Mouse (Mus musculus) kidney, embryonic 14.5 days (tissue): Measurements from ENCODE around the gene Faf1. TPM values are rescaled to one million over a fixed set of nuclear protein-coding genes. Genes with fewer than 3 reads are reported as not detected.

Experiments
- ATAC-seq: fragments of 200-750 bp; cut with Nextera tagmentation; 2 replicates; pipeline ENCODE4 v1.8.0; 2017; ENCODE audit warnings: moderate number of reproducible peaks, mild to moderate bottlenecking, moderate TSS enrichment, moderate library complexity; ENCODE audit not compliant: low FRiP score, low TSS enrichment
- H3K27ac ChIP-seq: fragments of 300-500 bp; sonication (generic); 2 replicates; pipeline ENCODE4 v1.5.1; 2014; ENCODE audit warnings: low read depth, mild to moderate bottlenecking, low read length, moderate library complexity, mixed read lengths
- H3K27me3 ChIP-seq: fragments of 300-500 bp; sonication (generic); 2 replicates; pipeline ENCODE4 v1.6.1; 2014; ENCODE audit warnings: mild to moderate bottlenecking, low read length; ENCODE audit not compliant: control insufficient read depth, insufficient read depth
- H3K36me3 ChIP-seq: fragments of 300-500 bp; sonication (generic); 2 replicates; pipeline ENCODE4 v1.6.1; 2014; ENCODE audit warnings: low read length, mixed read lengths; ENCODE audit not compliant: control insufficient read depth, insufficient read depth
- H3K4me1 ChIP-seq: fragments of 300-500 bp; sonication (generic); 2 replicates; pipeline ENCODE4 v1.6.1; 2014; ENCODE audit warnings: low read length, mixed read lengths; ENCODE audit not compliant: control insufficient read depth, insufficient read depth
- H3K4me2 ChIP-seq: fragments of 300-500 bp; sonication (generic); replicated peaks from 2 replicates; pipeline ENCODE4 v1.6.1; 2014; ENCODE audit warnings: low read depth, mild to moderate bottlenecking, low read length
- H3K4me3 ChIP-seq: fragments of 300-500 bp; sonication (generic); 2 replicates; pipeline ENCODE4 v1.5.1; 2014; ENCODE audit warnings: mild to moderate bottlenecking, low read length
- H3K9ac ChIP-seq: fragments of 300-500 bp; sonication (generic); 2 replicates; pipeline ENCODE4 v1.6.1; 2014; ENCODE audit warnings: low read depth, mild to moderate bottlenecking, low read length, moderate library complexity
- H3K9me3 ChIP-seq: fragments of 300-500 bp; sonication (generic); 2 replicates; pipeline ENCODE4 v1.6.1; 2016; ENCODE audit warnings: low read length; ENCODE audit not compliant: control insufficient read depth
- WGBS: fragments of 180-500 bp; shearing (Covaris S2); extraction: QIAGEN DNeasy Blood & Tissue Kit; methylation state at CpG from one replicate; pipeline ENCODE4 v1.1.7; 2014; 5-methylcytosine and 5-hydroxymethylcytosine counted together
- polyA plus RNA-seq: library from polyadenylated mRNA; unstranded; fragments of >200 nt; fragmentation: Nextera tagmentation; extraction: Ambion mirVana; gene quantifications from 2 replicates; pipeline ENCODE4 v1.2.1, GENCODE M21; 2014

Gene Faf1
- polyA plus RNA-seq, 1 experiment from 2014 or later, result 34.3 TPM

- H3K9ac ChIP-seq, result no peak overlapping the region
- H3K27me3 ChIP-seq, result peaks cover 64% of the 10 kb centered on the region
- H3K36me3 ChIP-seq, result no peaks in the 10 kb centered on the region
- 9% methylated on average over 5 of the region's 5 CpGs for WGBS
- peaks cover 12% of the 10 kb centered on the region; the same call in 1 of the 2 replicates for H3K4me1 ChIP-seq
- no peak overlapping the region for H3K4me3 ChIP-seq
- no peaks in the 10 kb centered on the region for H3K9me3 ChIP-seq
- no peak for ATAC-seq
- H3K4me2 ChIP-seq, result no peak overlapping the region
- H3K27ac ChIP-seq, result no peak overlapping the region
These were observed 15.2 kb upstream of the Faf1 start for GRCm38 (mm10) chr4:109661183-109661582.

- Histone ChIP-seq H3K4me1 (peaks cover 7% of the 10 kb centered on the region; the same call in 1 of the 2 replicates), H3K27me3 (peaks cover 53% of the 10 kb centered on the region), H3K36me3 (no peaks in the 10 kb centered on the region), H3K4me2 (no peak overlapping the region), H3K9me3 (no peaks in the 10 kb centered on the region), H3K9ac (no peak overlapping the region), H3K4me3 (no peak overlapping the region), H3K27ac (no peak overlapping the region)
- no peak for ATAC-seq
- WGBS, result 2% methylated on average over 5 of the region's 5 CpGs
These were observed 14.1 kb upstream of the Faf1 start for GRCm38 (mm10) chr4:109662271-109662670.

GRCm38 (mm10) chr4:109664091-109664490 is 12.3 kb upstream of the Faf1 start:
- H3K27me3 ChIP-seq, result peaks cover 39% of the 10 kb centered on the region
- no peak overlapping the region for H3K9ac ChIP-seq
- H3K4me1 ChIP-seq, result 0 out of 2 replicates have a peak, but pooled peaks cover 3% of the 10 kb centered on the region
- no peak overlapping the region for H3K4me2 ChIP-seq
- no peak for ATAC-seq
- no peaks in the 10 kb centered on the region for H3K36me3 ChIP-seq
- H3K9me3 ChIP-seq, result no peaks in the 10 kb centered on the region
- 8% methylated on average over 5 of the region's 5 CpGs for WGBS
- no peak overlapping the region for H3K27ac ChIP-seq
- no peak overlapping the region; the same call in 1 of the 2 replicates for H3K4me3 ChIP-seq

- peak; percentile 44 for ATAC-seq
- peak overlapping the region; percentile 98 for H3K4me2 ChIP-seq
- peaks cover 29% of the 10 kb centered on the region for H3K27me3 ChIP-seq
- no peaks in the 10 kb centered on the region for H3K9me3 ChIP-seq
- no peaks in the 10 kb centered on the region for H3K36me3 ChIP-seq
- WGBS, result under 1% methylated on average over 46 of the region's 49 CpGs
- peak overlapping the region; percentile 63 for H3K4me3 ChIP-seq
- H3K9ac ChIP-seq, result peak overlapping the region; percentile 53
- H3K4me1 ChIP-seq, result 0 out of 2 replicates have a peak, but pooled peaks cover 3% of the 10 kb centered on the region
- no peak overlapping the region for H3K27ac ChIP-seq
These were observed 11.0 kb upstream of the Faf1 start for GRCm38 (mm10) chr4:109665101-109665981.

GRCm38 (mm10) chr4:109665982-109666460 is 10.4 kb upstream of the Faf1 start:
- no peak overlapping the region for H3K27ac ChIP-seq
- no peaks in the 10 kb centered on the region for H3K9me3 ChIP-seq
- 1% methylated on average over 37 of the region's 49 CpGs for WGBS
- H3K36me3 ChIP-seq, result no peaks in the 10 kb centered on the region
- peak; percentile 60 for ATAC-seq
- H3K4me2 ChIP-seq, result peak overlapping the region; percentile 98
- peak overlapping the region; percentile 53 for H3K9ac ChIP-seq
- H3K27me3 ChIP-seq, result peaks cover 23% of the 10 kb centered on the region
- H3K4me1 ChIP-seq, result 0 out of 2 replicates have a peak, but pooled peaks cover 3% of the 10 kb centered on the region
- peak overlapping the region; percentile 63 for H3K4me3 ChIP-seq

- peaks cover 16% of the 10 kb centered on the region for H3K27me3 ChIP-seq
- peak within 1 kb of the TSS; percentile 98 for H3K4me2 ChIP-seq
- ATAC-seq, result peak; percentile 96
- 0 out of 2 replicates have a peak, but pooled peaks cover 3% of the 10 kb centered on the region for H3K4me1 ChIP-seq
- H3K27ac ChIP-seq, result peak within 1 kb of the TSS; percentile 66; the same call in 1 of the 2 replicates
- H3K9me3 ChIP-seq, result no peaks in the 10 kb centered on the region
- peak within 1 kb of the TSS; percentile 88 for H3K9ac ChIP-seq
- H3K36me3 ChIP-seq, result no peaks in the 10 kb centered on the region
- under 1% methylated on average over 64 of the region's 64 CpGs for WGBS
- peak within 1 kb of the TSS; percentile 63 for H3K4me3 ChIP-seq
These were observed 9.7 kb upstream of the Faf1 start, which contains the start of gene Cdkn2c for GRCm38 (mm10) chr4:109666461-109667269. Cdkn2c (minus strand) TSS chr4:109667189.

- 0 out of 2 replicates have a peak, but pooled peaks cover 3% of the 10 kb centered on the region for H3K4me1 ChIP-seq
- H3K27me3 ChIP-seq, result peaks cover 11% of the 10 kb centered on the region
- peak overlapping the region; percentile 88; the same call in 1 of the 2 replicates for H3K9ac ChIP-seq
- H3K4me2 ChIP-seq, result peak overlapping the region; percentile 98
- no peak overlapping the region for H3K27ac ChIP-seq
- no peaks in the 10 kb centered on the region for H3K9me3 ChIP-seq
- no peaks in the 10 kb centered on the region for H3K36me3 ChIP-seq
- no peak for ATAC-seq
- 58% methylated on average over 2 of the region's 2 CpGs for WGBS
- peak overlapping the region; percentile 63 for H3K4me3 ChIP-seq
These were observed 8.9 kb upstream of the Faf1 start for GRCm38 (mm10) chr4:109667518-109667917.

GRCm38 (mm10) chr4:109670213-109670612 is 6.2 kb upstream of the Faf1 start:
- H3K36me3 ChIP-seq, result no peaks in the 10 kb centered on the region
- no peak overlapping the region for H3K4me3 ChIP-seq
- WGBS, result 74% methylated on average over 2 of the region's 2 CpGs
- H3K9me3 ChIP-seq, result no peaks in the 10 kb centered on the region
- H3K27ac ChIP-seq, result no peak overlapping the region
- H3K4me1 ChIP-seq, result 0 out of 2 replicates have a peak, but pooled peaks cover 3% of the 10 kb centered on the region
- no peak overlapping the region for H3K9ac ChIP-seq
- ATAC-seq, result no peak
- peaks cover 3% of the 10 kb centered on the region; the same call in 1 of the 2 replicates for H3K27me3 ChIP-seq
- no peak overlapping the region for H3K4me2 ChIP-seq
